Mouse (Mus musculus) cortical plate, adult 2 months (tissue): ENCODE data around the gene Alg10b. TPM values are rescaled to one million over a fixed set of nuclear protein-coding genes. Genes with fewer than 3 reads are reported as not detected.

Source experiments
- H3K27ac ChIP-seq: fragments of 200-500 bp; 2 replicates; pipeline ENCODE4 v1.5.1; 2012; ENCODE audit warnings: low read length, control low read depth, inconsistent platforms; ENCODE audit not compliant: insufficient read depth
- H3K4me1 ChIP-seq: fragments of 200-500 bp; 2 replicates; pipeline ENCODE4 v1.6.1; 2011; ENCODE audit warnings: low read length; ENCODE audit not compliant: control insufficient read depth, insufficient read depth
- H3K4me3 ChIP-seq: fragments of 200-500 bp; 2 replicates; pipeline ENCODE4 v1.5.1; 2011; ENCODE audit warnings: mild to moderate bottlenecking, low read length, control low read depth; ENCODE audit not compliant: insufficient read depth
- CTCF ChIP-seq: fragments of 200-500 bp; IDR thresholded peaks from 2 replicates; pipeline ENCODE4 v1.5.1; 2011; ENCODE audit warnings: mild to moderate bottlenecking, control low read depth, low read length; ENCODE audit not compliant: insufficient read depth; ENCODE audit errors: extremely low read depth
- POLR2A ChIP-seq: fragments of 200-500 bp; IDR thresholded peaks from 2 replicates; pipeline ENCODE4 v1.6.1; 2011; ENCODE audit warnings: mild to moderate bottlenecking, low read length, control low read depth; ENCODE audit not compliant: insufficient read depth; ENCODE audit errors: extremely low read depth
- polyA plus RNA-seq: library from polyadenylated mRNA; depleted of rRNA; stranded (reverse); fragments of >200 nt; gene quantifications from 2 replicates; pipeline ENCODE4 v1.2.3, GENCODE M21; 2012

The Alg10b gene
- polyA plus RNA-seq, 1 experiment: 16.8 TPM

DNA sequence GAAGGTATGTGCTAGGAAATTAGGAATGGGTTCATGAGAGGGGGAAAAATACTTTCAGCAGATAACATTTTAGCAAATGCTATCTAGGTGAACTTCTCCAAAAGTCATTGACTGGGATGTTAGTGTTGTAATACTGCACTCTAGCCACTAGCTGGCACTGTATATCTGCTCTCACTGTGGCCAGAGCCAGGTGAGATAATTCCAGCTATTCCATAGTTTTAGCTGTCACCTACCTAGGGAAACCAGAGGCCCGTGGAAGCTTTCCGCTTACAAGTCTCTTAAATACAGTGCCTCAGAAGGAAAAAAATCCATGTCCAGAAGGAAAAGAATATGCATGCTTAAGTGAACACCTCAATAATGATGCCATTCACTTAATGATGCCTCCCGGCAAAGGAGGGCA is 25.6 kb downstream of the Alg10b start:
- Histone ChIP-seq H3K4me3 (no peak overlapping the region), H3K27ac (no peak overlapping the region), H3K4me1 (no peaks in the 10 kb centered on the region; the same call in 1 of the 2 replicates)
- TF ChIP-seq POLR2A: no peak
- peak; percentile 94 for TF ChIP-seq CTCF

DNA sequence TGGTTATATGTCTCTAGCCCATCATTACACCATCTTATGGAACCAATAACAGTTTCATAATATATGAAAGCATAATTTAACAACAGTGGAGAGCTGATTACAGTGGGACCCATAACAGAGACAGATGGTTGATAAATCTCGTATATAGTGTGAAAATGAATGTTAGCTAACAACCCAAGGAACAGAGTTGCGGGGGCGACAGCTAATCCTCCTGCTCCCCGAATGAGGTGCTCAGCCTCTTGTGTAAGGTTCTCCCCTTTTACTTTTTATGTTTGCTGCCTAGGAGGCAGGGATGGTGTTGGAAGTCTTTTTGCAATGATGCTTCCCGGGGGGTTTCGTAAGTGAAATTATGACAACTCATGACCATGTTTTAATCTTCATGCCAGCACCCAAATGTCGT is 58.8 kb downstream of the Alg10b start:
- H3K4me1 ChIP-seq: no peaks in the 10 kb centered on the region
- TF ChIP-seq CTCF: no peak
- TF ChIP-seq POLR2A: no peak
- H3K4me3 ChIP-seq: no peak overlapping the region
- no peak overlapping the region for H3K27ac ChIP-seq
